Mouse (Mus musculus): ENCODE data around the gene Tnrc6a.
A peak's percentile ranks its signal among the peaks of the same experiment; 100 is the strongest.
"Not testable (repeated sequence)": the region's sequence is repeated elsewhere in the genome, so short reads cannot be mapped to it uniquely, and the experiment has no call there.

Tnrc6a gene

GRCm38 (mm10) chr7:123123665-123124298 lies at the start of gene Tnrc6a:
Tnrc6a (plus strand) TSS chr7:123123885.
- peak; percentile 92 to 97 for DNase-seq (ENCODE audit: low spot score in 2 of 2)

- no peak for DNase-seq (ENCODE audit: low spot score in 2 of 2)
Observed at GRCm38 (mm10) chr7:123082236-123082635, 41.4 kb upstream of the Tnrc6a start.

- no peak for DNase-seq (ENCODE audit: low spot score in 2 of 2)
Observed at GRCm38 (mm10) chr7:123083441-123084123, 40.1 kb upstream of the Tnrc6a start.

GRCm38 (mm10) chr7:123084180-123084691 lies 39.4 kb upstream of the Tnrc6a start:
- no peak for DNase-seq (ENCODE audit: low spot score in 2 of 2)

- no peak for DNase-seq (ENCODE audit: low spot score in 2 of 2)
Observed at GRCm38 (mm10) chr7:123084708-123085107, 39.0 kb upstream of the Tnrc6a start.

GRCm38 (mm10) chr7:123088920-123089319 lies 34.8 kb upstream of the Tnrc6a start:
- no peak for DNase-seq (ENCODE audit: low spot score in 2 of 2)

DNA sequence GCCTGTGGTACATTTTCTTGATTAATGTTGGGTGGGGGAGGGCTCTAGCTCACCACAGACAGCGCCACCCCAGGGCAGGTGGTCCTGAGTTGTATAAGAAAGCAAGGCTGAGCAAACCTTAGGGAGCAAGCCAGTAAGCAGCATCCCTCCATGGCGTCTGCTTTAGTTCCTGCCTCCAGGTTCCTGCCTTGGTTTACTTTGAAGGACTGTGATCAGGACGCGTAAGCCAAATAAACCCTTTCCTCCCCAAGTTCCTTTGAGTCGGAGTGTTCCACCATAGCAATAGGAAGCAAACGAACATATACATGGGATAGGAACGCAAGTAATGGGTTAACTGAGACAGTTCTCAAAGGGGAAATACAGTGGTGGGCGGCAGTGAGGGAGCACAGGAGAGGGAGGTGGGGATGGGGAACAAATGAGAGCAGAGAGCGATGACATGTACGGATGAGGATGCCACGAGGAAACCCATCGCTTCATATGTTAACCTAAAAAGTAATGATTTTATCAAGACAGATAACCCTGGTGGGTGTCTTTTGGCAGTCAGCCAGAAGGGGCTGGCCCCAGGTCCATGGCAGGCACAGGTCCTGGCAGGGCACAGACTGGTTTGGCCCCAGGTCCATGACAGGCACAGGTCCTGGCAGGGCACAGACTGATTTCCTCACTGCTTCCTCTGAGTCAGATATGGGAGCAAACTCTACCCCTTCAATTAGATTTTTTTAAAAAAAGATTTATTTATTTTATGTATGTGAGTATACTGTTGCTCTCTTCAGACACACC lies 27.2 kb upstream of the Tnrc6a start:
- no peak for DNase-seq (ENCODE audit: low spot score in 2 of 2)

DNA sequence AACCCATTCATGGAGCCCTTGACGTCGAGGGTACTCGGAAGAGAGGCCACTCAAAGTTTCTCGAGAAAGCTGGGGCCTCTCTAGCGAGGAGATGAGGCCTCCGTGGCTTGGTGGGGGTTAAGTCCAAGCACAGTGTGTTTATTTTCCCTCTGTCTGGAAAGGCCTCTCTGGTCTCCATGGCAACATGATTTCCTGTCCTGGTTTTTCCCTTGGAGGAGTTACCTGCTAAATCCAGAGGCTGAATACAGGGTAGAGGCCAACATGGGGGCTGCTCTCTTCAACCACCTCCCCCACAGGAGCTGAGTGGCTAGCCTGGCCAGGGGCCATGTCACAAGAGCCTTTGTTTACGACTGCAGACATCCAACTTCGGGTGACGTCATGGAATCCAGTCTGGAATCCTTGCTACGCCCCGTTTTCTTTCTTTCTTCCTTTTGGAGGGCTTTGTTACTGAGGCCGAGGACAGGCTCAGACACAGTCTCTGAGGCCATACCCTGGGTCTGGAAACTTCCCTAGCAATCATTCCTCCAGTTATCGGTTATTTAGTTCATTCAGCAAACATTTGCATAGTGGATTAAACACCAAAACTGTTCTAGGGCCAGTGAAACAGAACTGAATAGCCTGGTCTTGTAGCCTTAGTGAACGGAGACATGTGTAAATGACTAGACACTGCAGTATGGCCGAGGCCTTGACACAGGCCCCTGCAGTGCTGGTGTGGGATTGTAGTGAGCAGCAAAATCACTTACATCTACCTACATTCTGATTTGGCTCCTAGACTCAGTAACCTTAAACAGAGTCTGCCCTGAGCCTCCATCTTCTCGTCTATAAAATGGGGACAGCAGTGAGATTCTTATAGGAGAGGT lies 25.6 kb upstream of the Tnrc6a start:
- peak; percentile 50 to 81 for DNase-seq (ENCODE audit: low spot score in 2 of 2)

GRCm38 (mm10) chr7:123101295-123101694 lies 22.4 kb upstream of the Tnrc6a start:
- no peak for DNase-seq (ENCODE audit: low spot score in 2 of 2)

GRCm38 (mm10) chr7:123105381-123105780 lies 18.3 kb upstream of the Tnrc6a start:
- DNase-seq (ENCODE audit: low spot score in 2 of 2), result not testable (repeated sequence)

DNA sequence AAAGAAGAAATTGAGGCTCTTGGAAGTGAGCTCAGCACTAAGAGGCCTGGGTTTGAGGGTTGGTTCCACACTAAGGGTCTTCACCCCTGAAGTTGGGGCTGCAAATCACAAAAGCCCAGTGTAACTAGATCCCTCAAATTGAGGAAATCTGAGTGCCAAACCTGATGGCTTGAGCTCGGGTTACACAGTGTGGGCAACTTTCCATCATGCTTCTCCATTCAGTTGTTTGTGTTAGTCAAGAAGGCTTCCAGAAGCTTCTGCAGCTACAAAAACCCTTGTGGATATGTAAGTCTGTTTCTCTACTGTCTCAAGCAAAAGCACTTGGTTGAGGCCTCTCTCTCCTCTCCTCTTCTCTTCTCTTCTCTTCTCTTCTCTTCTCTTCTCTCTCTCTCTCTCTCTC lies 17.8 kb upstream of the Tnrc6a start:
- DNase-seq (ENCODE audit: low spot score in 2 of 2), result no peak

GRCm38 (mm10) chr7:123106326-123106725 lies 17.4 kb upstream of the Tnrc6a start:
- no peak for DNase-seq (ENCODE audit: low spot score in 2 of 2)

DNA sequence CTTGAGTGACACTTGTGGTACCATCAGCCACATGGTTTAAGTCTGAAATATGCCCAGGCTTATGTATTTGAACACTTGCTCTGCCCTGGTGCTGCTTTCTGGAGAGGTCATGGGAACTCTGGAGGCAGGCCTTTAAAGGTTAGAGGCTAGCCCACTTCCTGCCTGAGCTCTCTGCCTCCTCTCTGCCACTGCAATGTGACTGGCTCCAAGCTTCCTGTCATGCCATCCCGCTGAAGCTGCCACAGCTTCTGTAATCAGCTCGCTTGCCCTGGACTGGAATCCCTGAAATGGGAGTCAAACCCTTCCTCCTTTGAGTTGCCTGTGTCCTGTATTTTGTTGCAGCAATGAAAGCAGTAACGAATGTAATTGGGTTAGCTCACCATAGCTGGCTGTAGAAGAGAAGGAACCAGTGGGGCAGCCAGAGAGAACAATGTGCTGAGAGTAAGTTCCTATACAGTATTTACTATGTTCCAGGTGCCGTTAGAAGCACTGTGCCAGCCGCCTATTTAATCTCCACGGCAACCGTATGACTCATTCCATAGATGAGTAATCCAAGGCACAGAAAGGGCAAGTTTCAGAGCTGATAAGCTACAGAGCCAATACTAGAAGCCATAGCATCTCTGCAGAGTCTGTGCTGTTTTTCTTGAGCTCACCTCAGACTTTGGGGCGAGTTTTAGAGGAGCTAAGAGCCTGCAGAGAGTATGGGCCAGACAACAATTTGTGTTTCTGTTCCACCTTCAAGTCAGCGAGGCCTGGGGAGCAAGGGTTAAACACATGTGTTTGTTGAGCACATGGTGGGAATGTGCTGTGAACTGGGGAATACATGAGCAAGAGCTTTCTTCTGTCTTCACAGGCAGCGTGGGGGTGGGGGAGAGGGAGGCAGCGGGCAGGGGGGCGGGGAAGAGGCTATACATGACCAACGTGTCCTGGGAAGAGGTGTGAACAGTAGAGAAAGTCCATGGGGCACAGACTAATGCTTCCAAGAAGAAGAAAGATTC lies 15.3 kb upstream of the Tnrc6a start:
- DNase-seq (ENCODE audit: low spot score in 2 of 2), result peak in 1 of 2 experiments; percentile 59

GRCm38 (mm10) chr7:123109361-123110000 lies 14.2 kb upstream of the Tnrc6a start:
- no peak for DNase-seq (ENCODE audit: low spot score in 2 of 2)

DNA sequence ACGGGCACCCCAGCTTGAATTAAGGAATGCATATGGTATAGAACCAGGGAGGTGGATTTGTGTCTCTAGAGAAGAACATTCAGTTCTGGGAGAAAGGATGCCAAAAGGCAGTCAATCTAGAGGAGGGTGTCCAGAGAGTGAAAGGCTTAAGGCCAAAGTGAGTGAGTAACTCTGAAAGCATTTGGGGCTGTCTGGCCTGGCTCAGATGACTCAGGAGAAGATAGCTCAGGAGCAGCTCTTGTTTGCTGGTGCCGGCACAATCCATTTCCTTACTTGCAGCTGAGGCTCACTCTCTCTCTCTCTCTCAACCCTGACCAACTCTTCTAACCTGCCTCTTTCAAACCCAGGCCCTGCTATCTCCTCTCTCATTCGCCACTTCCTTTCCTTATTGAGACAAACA lies 13.6 kb upstream of the Tnrc6a start:
- DNase-seq (ENCODE audit: low spot score in 2 of 2), result peak in 1 of 2 experiments; percentile 53

DNA sequence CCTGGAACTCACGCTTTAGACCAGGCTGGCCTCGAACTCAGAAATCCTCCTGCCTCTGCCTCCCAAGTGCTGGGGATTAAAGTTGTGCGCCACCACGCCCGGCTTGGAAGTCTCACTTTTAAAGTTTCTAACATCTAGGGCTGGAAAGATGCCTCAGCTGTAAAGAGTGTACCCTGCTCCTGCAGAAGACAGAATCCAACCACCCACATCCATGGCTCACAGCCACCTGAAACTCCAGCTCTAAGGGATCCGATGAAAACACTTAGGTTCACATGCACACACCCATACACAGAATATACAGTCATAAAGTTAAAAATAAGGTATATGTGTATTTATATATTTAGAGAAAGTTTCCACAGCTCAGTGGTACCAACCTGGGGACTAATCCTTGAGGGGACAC lies 10.1 kb upstream of the Tnrc6a start:
- DNase-seq (ENCODE audit: low spot score in 2 of 2), result no peak

- DNase-seq (ENCODE audit: low spot score in 2 of 2), result no peak
Observed at GRCm38 (mm10) chr7:123116799-123117198, 6.9 kb upstream of the Tnrc6a start.

DNA sequence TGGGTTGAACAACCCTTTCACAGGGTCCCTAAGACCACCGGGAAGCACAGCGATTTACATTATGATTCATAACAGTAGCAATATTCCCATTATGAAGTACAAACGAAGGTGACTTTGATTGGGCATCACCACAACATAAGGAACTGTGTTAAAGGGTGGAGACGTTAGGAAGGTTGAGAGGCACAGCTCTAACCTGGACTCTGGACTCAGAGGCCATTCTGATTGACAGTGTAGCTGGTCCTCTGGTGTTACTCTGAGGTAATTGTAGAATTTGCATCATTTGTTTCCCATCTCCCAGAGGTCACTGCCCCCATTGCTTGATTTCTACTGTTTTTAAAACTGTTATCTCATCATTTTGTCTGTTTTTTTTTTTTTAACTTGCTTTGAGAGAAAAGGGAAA lies 6.5 kb upstream of the Tnrc6a start:
- no peak for DNase-seq (ENCODE audit: low spot score in 2 of 2)

DNA sequence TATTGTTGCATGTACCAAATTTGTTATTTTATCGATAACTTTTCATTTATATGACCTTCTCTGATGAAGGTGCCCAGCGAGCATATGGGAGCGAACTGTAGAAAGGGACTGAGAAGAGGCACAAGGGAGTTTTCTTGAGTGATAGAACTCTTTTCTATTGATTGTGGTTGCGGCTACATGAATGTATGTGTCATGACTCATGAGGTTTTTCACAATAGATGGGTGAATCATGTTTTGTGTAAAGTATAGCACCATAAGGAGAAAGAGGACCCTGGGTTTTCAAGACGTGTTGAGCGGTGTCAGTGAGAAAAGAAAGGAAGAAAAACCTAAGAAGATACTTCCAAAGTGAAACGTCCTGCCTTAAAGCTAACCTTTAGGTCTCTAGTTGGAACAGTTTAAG lies 3.2 kb upstream of the Tnrc6a start:
- no peak for DNase-seq (ENCODE audit: low spot score in 2 of 2)

DNA sequence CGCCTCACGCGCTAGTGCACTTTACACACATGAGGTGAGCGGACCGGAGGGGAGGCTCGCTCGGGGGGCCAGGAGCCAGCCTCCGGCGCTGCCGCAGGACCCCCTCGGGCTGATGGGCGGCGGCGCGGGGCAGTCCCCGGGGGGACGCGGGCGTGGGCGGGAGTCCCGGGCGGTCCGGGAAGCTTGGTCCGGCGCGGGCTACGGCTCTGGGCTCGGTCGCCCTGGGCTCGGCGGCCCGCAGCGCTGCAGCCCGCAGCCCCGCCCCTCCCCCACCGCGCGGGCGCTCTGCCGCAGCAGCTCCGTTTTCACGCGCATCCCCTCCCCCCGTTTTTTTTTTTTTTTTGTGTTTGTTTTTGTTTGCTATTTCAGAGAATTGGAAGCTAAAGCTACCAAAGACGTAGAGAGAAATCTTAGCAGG lies 623 bp downstream of the Tnrc6a start:
- no peak for DNase-seq (ENCODE audit: low spot score in 2 of 2)
